Mouse (Mus musculus): ENCODE data around the gene Flvcr2.

The Flvcr2 gene

GRCm38 (mm10) chr12:85729945-85730290, 16.4 kb upstream of the Flvcr2 start:
- no peak for DNase-seq (ENCODE audit: low spot score)

GRCm38 (mm10) chr12:85736203-85736602, 10.1 kb upstream of the Flvcr2 start:
- DNase-seq (ENCODE audit: low spot score), result no peak

GRCm38 (mm10) chr12:85736960-85737359, 9.4 kb upstream of the Flvcr2 start:
- peak; percentile 21 for DNase-seq (ENCODE audit: low spot score)

- no peak for DNase-seq (ENCODE audit: low spot score)
Measured at GRCm38 (mm10) chr12:85746696-85747219, 419 bp downstream of the Flvcr2 start.

GRCm38 (mm10) chr12:85747343-85747742, 1.0 kb downstream of the Flvcr2 start:
- no peak for DNase-seq (ENCODE audit: low spot score)

- DNase-seq (ENCODE audit: low spot score), result no peak
Measured at GRCm38 (mm10) chr12:85749861-85750260, 3.5 kb downstream of the Flvcr2 start.

- no peak for DNase-seq (ENCODE audit: low spot score)
Measured at GRCm38 (mm10) chr12:85752116-85752515, 5.8 kb downstream of the Flvcr2 start.

GRCm38 (mm10) chr12:85753223-85753622, 6.9 kb downstream of the Flvcr2 start:
- no peak for DNase-seq (ENCODE audit: low spot score)

- no peak for DNase-seq (ENCODE audit: low spot score)
Measured at GRCm38 (mm10) chr12:85754611-85755265, 8.4 kb downstream of the Flvcr2 start.

- no peak for DNase-seq (ENCODE audit: low spot score)
Measured at GRCm38 (mm10) chr12:85756455-85756854, 10.1 kb downstream of the Flvcr2 start.

- DNase-seq (ENCODE audit: low spot score), result no peak
Measured at GRCm38 (mm10) chr12:85757074-85757473, 10.7 kb downstream of the Flvcr2 start.

GRCm38 (mm10) chr12:85758741-85759140, 12.4 kb downstream of the Flvcr2 start:
- DNase-seq (ENCODE audit: low spot score), result no peak

GRCm38 (mm10) chr12:85761471-85761870, 15.1 kb downstream of the Flvcr2 start:
- no peak for DNase-seq (ENCODE audit: low spot score)

GRCm38 (mm10) chr12:85764686-85765085, 18.3 kb downstream of the Flvcr2 start:
- DNase-seq (ENCODE audit: low spot score), result no peak

- no peak for DNase-seq (ENCODE audit: low spot score)
Measured at GRCm38 (mm10) chr12:85766287-85766686, 19.9 kb downstream of the Flvcr2 start.

GRCm38 (mm10) chr12:85767750-85768149, 21.4 kb downstream of the Flvcr2 start:
- DNase-seq (ENCODE audit: low spot score), result no peak

GRCm38 (mm10) chr12:85771356-85771755, 25.0 kb downstream of the Flvcr2 start:
- DNase-seq (ENCODE audit: low spot score), result no peak

GRCm38 (mm10) chr12:85778962-85779361, 32.6 kb downstream of the Flvcr2 start:
- no peak for DNase-seq (ENCODE audit: low spot score)

GRCm38 (mm10) chr12:85779707-85780106, 33.4 kb downstream of the Flvcr2 start:
- DNase-seq (ENCODE audit: low spot score), result no peak

GRCm38 (mm10) chr12:85781606-85782005, 35.3 kb downstream of the Flvcr2 start:
- no peak for DNase-seq (ENCODE audit: low spot score)

GRCm38 (mm10) chr12:85784916-85785815, 38.8 kb downstream of the Flvcr2 start:
- no peak for DNase-seq (ENCODE audit: low spot score)

- DNase-seq (ENCODE audit: low spot score), result no peak
Measured at GRCm38 (mm10) chr12:85792158-85792557, 45.8 kb downstream of the Flvcr2 start.

GRCm38 (mm10) chr12:85792821-85793346, 46.5 kb downstream of the Flvcr2 start:
- DNase-seq (ENCODE audit: low spot score), result peak; percentile 60
